Mouse (Mus musculus): ENCODE results near the gene 4930455H04Rik. TPM values are rescaled to one million over a fixed set of nuclear protein-coding genes. Genes with fewer than 3 reads are reported as not detected.

The 4930455H04Rik gene
- total RNA-seq, 2 experiments from 2014 or later: not detected

Other genes with a start within 250 kb of the 4930455H04Rik start
- 10 to 100 TPM; 29.2 to 37.6 TPM for gene Agl, start 160.1 kb upstream of the 4930455H04Rik start, total RNA-seq (2021)
- 1 to 10 TPM; 1.5 to 1.7 TPM for gene Frrs1, start 108.8 kb upstream of the 4930455H04Rik start, total RNA-seq (2021)
- gene Palmd, start 720 bp downstream of the 4930455H04Rik start, total RNA-seq (2021): 10 to 100 TPM; 34.8 to 40.3 TPM